Mouse (Mus musculus) frontal cortex, postnatal 10 days (tissue): ENCODE measurements around the gene Rbm44.

Experiments used
- DNase-seq, 2 experiments: peaks; one replicate each; pipeline ENCODE4 v3.0.0; 2022; ENCODE audit warnings: low spot score in 2 of 2, mixed read lengths in 1 of 2

Rbm44 gene

DNA sequence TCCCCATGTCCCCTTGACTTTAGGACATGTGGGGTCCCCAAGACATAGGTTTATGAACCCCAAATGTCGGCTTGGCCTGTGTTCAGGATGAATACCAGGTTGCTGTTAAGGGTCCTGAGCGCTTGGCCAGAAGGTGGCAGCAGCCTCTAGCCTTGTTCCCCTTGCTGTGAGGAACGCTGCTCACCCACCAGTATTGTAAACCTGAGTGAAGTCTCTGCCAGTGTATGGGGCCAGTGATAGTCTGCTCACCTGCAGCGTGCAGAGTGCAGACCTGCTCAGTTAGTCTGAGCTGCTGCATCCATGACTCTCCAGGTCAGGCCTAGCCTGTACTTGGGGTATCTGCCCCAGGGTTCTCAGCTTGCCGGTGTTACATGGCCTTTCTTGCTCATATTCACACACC is 34.2 kb downstream of the Rbm44 start:
- peak in 1 of 2 experiments; percentile 80 for DNase-seq

DNA sequence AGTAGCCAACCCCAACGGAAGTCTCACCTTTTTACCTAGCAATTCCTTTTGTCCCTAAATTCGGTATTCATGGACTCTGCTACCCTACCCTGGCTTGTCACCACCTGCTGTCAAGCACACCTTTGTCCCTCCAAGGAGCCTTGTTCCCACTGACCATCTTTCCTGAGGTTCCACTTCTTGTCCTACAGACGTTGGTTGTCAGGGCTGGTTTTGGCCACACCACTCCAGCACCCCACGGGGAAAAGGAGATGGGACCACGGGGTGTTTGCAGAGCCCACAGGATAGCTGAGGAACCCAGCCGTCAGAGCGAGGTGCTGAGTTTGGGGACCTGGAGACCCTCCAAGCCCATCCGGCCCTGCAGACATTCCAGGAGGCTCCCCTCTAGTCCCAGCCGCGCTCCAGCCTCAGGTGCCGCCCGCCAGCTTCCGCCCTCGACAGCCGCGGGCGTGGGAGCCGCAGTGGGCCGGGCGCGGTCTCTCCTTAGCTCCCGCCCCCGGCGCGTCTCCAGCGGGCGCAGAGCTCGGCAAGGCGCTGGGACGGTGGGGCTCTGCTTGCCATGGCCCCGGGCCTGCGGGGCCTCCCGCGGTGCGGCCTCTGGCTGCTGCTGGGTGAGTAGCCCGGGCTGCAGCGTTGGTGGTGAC is 34.8 kb downstream of the Rbm44 start, which contains the start of gene Ramp1:
Gene Ramp1 (plus strand): TSS at position 290 of the 641 bp plus-strand sequence.
- peak in 1 of 2 experiments; percentile 51 for DNase-seq

DNA sequence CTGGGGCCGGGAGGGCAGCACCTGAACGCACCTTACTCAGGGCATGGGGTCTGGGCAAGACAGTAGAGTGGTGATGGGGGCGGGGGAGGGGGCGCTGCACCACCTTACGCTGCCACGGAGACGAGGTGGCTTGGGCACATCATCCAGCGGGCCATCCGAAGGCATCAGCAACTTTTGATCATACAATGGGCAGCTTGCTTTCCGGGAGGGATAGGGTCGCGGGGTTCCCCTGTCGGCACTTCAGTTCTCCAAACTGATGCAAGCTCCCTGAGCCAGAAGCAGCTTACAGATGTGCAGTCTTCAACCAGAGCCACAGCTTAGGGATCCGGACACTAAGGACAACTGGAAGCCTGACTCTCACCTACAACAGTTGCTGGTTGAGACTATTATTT is 35.3 kb downstream of the Rbm44 start:
- no peak for DNase-seq

DNA sequence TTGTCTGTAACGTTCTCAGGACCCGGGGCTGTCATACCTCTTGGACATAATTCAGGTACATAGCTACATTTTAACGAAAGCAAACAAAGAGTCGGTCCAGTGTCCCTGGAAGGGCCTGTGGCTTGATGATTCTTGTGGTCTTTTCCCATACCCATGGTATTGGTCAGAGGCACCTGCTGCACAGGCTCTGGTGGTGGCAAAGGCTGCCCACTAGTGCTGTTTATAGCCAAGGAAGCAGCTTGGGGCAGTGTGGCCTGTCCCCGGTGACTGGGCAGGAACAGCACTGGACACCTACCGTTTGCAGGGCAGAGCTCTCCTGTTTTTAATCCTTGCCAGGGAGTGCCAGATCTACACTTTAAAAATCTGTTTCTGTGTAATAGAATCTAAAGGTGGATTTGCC is 35.8 kb downstream of the Rbm44 start:
- DNase-seq = no peak

DNA sequence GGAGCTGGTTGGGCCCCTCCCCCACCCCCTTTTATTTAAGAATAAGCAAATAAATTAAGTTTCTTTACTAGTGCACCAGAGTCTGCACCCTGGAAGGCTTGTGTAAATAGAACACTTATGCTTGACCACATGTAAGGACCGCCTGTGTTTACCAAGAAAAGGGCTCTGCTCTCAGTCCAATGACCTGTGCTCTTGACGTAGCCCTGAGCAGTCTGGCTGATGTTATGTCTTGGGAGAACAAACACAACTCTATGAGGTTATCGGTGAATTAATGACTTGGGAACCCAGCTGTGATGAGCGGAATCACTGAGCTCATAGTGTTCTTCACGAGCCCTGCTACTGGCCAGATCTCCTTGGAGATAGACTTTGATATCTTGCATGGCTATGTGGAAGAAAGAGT is 36.4 kb downstream of the Rbm44 start:
- no peak for DNase-seq

DNA sequence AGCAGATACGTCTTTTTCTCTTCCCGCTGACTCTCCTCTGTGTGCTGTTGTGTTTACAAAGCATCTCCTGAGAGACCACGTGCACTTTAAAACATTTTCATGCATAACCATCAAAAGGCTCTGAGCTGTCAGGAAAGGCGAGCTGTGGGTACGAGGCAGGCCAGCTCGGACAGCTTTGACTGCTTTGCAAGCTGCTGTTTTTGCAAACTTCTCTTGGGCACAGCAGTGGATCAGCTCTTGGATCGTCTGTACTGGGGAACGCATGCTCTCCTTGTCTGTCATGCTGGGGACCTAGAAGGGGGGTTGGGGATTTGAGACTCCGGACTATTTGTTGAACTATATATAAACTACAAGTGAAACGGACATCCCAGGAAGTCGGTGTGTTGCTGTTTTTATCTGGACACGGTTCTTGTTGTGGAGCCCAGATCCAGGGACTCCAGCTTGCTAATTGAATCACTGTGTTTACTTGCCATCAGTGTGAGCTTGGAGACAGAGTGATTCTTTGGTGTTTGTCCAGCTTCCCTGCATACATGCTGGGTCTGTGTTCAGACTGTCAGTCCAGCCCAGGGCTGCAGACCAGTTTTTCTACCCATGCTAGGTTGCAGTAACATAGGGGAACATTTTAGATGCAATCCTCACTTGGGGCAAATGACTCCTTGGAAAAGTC is 37.0 kb downstream of the Rbm44 start:
- DNase-seq = no peak

DNA sequence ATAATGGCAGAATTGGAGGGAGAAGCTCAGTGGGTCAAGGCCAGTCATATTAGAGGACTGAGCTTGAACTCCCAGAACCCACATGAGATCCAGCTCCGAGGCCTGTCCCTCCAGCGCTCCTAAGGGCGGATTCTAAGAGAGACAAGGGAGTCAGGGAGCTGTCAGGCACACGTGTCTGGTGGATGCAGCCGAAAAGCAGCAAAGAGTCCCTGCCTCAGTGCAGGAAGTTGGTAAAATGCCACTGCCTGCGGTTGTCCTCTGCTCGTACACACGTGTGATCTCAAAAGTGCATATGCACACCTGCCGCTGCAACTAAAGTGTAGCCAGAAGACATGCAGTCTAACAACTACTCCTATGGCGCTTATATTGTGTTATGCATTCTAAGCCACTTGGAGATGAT is 38.4 kb downstream of the Rbm44 start:
- DNase-seq = no peak

DNA sequence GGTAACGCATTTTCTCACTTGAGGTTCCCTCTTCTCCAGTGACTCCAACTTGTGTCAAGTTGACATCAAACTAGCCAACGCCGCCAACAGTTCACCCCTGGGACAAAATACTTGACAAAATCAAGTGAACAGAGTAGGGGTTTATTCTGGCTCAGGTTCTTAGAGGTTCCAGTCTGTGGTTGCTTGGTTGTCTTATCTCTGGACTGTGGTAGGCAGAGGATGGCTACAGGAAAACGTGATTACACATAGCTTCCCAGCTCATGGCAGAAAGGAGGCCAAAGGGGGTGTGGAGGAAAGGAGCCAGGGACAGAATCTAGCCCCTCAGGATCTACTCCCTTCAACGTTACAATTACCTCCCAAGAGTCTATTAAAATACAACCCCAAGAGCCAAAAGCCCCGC is 41.8 kb downstream of the Rbm44 start:
- no peak for DNase-seq

DNA sequence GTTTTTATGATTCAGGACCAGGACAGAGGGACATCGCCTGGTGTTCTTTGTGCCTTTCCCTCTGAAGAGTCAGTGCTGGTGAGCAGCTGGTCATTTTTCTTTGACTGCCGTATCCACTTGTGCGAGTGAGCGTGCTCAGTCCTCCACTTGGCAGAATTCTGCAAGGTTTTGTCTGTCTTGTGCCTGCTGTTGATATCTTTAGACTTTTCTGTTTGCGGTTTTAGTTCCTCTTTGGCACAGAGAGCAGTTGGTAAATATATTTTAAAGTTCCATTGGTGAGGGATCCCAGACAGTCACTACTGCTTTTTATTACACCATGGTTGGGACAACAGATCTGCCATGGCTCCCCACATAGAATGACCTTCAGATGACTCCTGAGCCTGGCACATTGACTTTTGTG is 42.4 kb downstream of the Rbm44 start:
- DNase-seq = no peak

DNA sequence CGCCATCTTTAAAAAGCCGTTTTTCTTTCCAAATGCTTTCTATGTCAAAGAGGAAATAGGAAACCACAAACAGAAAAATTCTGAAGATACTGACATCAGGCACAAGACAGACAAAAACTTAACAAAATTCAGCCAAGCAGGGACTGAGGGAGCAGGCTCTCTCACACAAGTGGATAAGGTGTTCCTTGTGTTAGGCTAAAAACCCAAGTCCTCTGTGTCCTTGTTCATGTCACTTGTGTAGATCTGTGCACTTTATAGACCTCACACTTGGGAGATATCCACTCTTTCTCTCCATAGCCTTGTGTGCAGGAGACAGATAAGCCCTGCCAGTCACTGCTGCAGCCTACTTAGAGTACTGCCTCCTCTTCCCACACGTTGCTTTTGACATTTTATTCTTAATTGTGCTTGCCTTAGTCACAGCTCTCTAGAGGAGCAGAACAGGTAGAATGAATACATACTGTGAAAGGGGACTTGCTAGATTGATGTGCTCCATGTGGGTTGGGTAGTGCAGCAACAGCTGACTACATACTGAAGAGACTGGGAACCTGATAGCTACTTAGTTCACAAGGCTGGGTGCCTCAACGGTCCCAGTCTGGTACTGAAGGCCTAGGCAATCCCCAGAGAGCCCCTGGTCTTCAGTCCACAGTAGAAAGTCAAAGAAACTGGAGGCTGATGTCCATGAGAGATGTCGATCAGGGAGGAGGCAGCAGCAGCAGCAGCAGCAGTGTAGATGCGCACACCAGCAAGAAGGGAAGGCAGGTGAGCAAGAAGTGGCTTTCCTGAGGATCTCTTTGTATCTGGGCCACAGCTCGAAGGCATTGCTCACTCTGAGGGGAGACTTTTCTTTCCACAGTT is 43.1 kb downstream of the Rbm44 start:
- no peak for DNase-seq

DNA sequence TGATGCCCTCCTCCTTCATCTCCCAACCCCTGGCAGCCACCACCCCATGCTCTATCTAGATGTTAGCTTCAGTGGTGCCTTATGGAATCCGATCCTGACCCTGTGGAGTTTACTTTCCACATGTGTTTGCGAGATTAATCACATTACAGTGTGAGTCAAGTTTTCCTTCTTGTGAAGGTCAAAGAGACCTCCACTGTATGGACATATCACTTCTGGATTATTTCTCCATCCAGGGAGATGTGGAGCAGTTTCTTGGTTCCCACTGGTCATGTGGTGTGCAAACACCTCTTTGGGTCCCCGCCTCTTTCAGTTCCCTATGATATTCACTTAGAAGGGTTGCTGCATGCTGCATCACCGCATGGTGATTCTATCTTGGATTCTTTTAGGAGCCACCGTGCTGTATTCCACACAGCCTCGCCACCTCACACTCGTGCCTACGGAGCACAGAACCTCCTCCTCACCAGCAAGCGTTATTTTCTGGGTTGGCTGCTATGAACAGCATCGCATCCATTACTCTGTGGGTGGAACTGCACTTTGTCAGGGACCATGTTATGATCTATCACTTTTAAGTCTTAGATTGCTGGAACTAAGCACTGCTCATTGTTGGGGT is 44.1 kb downstream of the Rbm44 start:
- peak in 1 of 2 experiments; percentile 8 for DNase-seq

DNA sequence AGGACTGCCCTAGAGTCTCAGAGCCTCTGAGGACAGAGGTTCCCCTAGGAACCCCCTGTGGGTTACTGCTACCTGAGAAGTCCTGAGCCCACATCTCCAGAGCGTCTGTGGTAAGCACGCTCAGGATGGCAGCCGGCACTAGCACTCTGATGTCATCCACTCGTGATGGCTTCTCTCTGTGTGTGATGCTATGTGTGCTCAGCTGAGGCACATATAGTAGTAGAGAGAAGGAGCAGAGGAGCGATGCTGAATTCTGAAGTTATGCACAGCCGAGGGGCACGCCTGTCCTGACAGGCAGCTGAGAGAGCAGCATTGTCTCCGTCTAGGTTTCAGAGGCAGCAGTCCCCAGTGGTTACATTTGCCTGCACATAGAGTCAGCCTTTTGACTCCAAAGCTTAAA is 47.3 kb downstream of the Rbm44 start:
- no peak for DNase-seq

DNA sequence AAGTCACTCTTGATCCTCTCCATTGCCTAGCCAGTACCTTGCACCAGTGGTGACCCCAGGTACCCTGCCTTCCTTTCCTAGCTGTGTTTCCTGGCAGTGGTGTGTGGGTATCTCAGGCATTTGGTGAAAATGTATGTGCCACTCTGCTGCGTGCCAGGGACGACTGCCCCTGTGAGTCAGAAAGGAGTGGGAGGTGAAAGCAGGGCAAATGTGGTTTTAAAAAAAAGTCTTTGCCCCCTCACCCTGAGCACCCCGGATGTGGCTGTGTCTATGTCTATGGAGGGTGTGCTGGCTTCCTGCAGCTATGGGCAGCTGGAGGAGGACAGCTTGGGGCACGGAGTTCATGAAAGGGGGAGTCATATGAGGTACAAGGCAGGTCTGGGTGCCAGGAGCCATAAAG is 48.4 kb downstream of the Rbm44 start:
- no peak for DNase-seq

DNA sequence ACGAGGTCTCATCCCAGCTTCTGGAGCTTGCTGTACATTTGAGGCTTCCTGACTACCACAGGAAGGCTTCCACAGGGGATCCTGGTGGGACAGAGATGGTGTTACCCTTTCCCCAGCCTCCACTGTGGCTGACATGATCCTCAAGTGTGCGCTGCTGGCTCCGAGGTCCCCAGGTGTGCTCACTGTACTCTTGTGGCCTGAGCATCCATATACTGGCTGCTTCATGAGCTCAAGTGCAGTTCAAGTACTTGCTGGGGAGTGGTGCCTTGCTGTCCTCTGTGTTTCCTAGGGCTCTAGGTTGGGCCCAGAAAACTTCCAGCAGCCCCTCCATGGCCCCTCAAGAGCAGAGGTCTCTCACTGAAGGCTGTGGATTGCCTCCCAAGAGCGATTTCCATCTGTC is 48.8 kb downstream of the Rbm44 start:
- DNase-seq = no peak

DNA sequence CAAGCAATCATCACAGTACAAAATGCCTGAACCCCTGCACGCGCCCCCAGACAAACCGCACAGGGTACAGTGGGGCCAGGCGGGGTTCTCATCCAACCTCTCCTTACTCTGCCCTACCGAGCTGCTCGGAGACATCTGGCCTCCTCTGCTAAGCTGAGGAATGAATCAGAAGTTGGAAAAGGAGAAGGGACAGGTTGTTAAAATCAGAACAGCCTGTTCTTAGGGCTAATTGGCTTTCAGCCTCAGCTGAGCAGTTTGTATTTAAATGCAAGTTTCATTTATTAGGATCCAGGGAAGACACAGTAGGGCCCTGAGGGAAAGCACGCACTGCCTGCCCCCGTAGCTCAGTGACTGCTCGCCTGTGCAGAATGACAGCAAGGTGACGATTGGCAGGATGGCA is 54.9 kb downstream of the Rbm44 start:
- no peak for DNase-seq

DNA sequence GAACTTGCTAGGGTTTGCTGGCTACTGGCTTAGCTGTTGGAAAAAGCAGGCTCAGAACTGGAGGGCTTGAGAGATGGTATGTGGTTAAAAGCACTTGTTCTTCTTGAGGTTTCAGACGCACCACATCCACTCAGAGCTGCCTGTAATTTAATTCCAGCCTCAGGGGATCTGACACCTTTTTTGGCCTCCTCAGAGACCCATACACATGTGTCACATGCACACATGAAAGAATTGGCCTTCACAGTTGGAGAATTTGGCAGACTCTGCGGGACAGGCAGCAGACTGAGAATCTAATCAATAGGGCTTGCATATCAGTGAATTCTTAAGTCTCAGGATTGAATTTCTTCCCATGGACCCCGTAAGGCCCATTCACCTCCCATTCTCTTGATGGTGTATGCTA is 56.2 kb downstream of the Rbm44 start:
- DNase-seq = no peak

DNA sequence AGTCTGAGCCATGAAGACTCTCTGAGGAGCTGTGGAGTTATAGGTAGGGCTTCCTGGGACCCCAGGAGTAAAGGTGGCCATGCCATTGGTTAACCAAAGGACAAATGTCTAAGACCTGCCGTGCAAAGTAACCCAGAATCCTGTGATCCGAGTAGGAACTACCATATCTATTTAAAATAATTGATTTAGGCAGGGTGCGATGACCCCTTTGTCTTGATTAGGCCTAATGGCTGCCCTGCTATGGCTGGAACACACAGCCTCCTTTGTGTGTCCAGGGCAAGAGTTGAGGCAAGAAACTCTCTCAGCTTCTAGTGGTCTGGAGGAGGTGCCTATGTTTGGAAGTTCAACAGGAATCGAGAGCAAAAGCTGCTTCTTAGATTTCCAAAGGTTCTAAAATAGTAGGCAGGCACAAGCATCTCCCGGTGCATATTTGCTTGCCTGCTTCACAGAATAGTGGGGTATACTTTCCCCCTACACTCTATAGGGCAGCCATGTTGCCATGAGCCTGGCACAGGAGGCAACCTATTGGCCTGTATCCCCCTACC is 59.4 kb downstream of the Rbm44 start:
- no peak for DNase-seq

DNA sequence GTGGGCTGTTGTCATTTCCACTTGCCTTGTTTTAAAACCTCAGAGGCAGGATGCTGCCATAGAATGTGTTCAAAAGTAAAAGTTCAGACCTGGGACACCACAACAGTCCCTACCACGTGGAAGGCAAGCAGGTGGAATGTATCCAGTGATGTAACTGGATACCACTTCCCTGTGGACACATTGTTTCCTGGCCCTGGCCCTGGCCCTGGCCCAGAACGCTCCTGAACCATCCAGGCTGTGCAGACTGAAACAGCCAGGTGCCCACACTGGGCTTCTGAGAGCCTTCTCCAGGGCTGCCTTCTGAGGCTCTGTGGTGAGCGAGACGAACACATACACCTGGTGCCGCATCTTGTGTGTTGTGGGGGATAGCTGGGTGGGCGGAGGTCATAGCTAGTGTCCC is 60.8 kb downstream of the Rbm44 start:
- no peak for DNase-seq

DNA sequence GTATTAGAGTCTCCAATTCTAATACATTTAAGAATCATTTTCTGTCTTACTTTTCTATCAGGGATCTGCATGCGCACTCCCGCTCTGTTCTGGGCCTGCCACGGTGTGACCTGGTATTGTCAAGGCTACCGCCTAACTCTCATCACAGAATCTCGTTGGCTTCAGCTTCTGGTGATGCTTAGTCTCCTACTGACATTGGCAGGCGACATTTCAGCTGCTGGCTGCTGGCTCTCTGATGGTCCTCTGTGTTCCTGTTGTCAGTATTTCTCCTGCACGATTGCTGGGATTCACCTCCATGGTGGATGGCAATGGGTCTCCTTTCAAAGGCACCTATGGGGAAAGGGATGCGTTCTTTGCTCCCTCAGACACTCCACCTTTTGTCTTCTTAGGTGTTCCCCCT is 61.4 kb downstream of the Rbm44 start:
- DNase-seq = no peak

DNA sequence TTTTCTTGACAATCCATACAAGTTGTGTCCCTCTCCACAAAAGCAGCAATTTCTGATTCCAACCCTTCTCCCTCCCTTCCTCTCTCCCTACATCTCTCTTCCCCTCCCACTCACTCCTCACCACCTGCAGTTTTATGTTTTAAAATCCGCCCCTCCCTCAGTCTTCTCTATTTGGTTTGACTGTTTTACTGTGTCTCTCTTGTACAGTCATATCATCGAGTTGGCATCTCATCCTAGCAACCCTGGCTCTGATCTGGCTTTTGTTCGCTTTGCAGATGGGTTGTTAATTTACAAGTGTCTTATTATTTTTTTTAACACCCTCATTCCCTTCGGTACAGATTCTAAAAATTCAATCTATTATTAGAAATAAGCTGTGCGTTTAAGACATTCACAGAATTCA is 62.0 kb downstream of the Rbm44 start:
- DNase-seq = no peak

DNA sequence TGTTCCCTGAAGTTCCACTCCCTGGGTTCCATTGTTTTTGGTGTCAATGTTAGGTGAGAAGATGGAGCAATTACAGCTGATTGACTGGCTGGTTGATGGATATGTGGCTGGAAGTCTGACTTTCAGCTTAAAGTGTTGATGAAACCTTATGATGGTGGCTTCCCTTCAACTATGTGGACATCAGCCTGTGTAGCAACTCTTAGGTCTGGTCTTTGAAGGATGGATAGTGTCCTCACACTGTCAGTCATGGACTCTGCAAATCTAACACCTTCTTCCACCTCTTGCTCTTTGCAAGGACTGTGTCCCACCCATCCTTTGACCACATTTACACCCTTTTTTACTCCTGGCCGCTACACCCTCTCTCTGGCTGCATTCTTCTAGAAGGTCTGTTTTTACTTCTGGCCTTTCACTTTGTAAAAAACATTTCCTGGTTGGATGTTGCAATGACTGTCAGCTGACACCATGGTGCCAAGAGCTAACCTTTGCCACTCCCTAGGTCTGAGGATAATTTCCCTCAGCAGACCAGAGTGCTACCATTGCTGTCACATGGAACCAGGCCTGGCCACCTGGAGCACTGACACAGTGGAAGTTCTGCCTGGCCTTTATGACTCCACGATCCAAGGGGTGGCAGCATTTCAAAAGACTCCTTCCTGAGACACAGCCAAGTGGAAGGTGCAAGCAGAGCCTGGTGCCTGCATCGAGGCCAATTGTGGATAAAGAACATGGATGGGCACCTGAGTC is 62.6 kb downstream of the Rbm44 start:
- no peak for DNase-seq
